Mouse (Mus musculus): ENCODE measurements around the gene Mvb12b.

DNA sequence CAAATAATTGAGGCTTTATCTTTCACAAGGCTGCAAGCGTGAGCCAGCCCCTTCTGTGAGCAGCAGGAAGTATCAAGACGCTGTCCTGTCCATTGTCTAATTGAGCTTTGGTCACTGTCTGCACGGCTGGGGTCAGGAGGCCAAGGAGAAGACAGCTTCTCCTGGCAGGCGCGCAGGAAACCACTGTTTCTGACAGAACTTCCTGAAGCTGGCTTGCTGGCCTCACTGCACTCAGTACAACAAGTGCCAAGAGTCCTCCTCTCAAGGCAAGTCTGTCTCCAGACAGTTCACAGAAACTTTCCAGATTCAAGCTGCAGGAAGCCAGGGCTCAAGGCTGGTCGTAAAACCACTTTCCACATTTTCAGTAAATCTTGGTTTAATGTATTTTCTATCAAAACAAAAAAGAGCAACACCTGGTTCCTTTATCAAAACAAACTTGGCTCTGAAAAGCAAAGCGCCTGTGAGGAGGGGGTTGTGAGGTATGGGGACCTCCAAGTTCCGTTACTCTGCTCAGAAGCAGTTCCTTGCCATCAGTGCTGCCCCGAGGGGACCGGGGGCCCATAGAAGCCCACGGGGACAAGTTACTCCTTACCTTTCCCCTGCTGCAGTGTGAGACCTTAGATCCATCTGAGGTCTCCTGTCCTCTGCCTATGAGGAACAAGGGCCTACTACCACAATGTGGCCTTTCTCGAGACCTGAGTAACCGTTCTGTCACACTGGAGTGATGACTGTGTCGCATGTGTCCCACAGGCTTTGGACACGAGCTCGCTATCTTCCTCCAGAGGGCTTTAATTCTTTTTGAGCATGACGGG is 17.2 kb downstream of the Mvb12b start:
- TF ChIP-seq CTCF (IDR thresholded peaks at IDR 0.05; ENCODE audit: insufficient read depth, low read length) (no peak), POLR2A (IDR thresholded peaks at IDR 0.05; ENCODE audit: borderline replicate concordance, extremely low read depth, low read depth, low read length) (no peak)
